Mouse (Mus musculus): ENCODE results near the gene Fndc9. TPM values are rescaled to one million over a fixed set of nuclear protein-coding genes. Genes with fewer than 3 reads are reported as not detected.

Gene Fndc9
- polyA plus RNA-seq, 1 experiment from 2014 or later, result 12.5 TPM

DNA sequence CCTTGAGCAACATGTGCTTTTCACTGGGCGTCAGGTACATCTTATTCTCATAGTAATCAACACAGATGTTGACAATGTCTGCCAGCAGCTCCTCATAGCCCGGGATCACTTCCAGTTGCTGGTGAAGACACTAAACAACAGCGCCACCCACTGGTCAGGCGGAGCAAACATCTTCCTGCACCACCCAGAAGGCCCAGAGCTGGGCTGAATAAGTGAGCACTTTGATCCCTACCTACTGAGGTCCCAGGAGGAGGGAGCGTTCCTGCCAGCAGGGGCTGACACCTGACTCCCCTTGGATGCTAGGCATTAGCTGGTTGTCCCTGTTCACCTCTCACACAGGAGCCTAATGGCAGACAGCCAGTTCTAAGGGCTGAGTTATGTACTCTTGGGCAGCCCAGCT, 41.4 kb downstream of the Fndc9 start:
- H3K4me2 ChIP-seq (ENCODE audit: low read length), result no peak overlapping the region
- no peaks in the 10 kb centered on the region for H3K9me3 ChIP-seq (replicated peaks; ENCODE audit: control insufficient read depth, low read length, poor library complexity, severe bottlenecking)
- no peak overlapping the region for H3K9ac ChIP-seq (ENCODE audit: low read depth, low read length)
- H3K4me3 ChIP-seq (ENCODE audit: low read depth, low read length), result no peak overlapping the region
- no peaks in the 10 kb centered on the region for H3K4me1 ChIP-seq (ENCODE audit: control insufficient read depth, insufficient read depth, low read length)
- no peak overlapping the region for H3K27ac ChIP-seq (ENCODE audit: low read length)
- no peaks in the 10 kb centered on the region for H3K27me3 ChIP-seq (ENCODE audit: control insufficient read depth, insufficient read depth, low read depth, low read length)
- H3K36me3 ChIP-seq (ENCODE audit: control insufficient read depth, insufficient read depth, low read length), result peaks cover 52% of the 10 kb centered on the region
- no peak for ATAC-seq
- WGBS, result 43% methylated on average over 5 of the region's 5 CpGs

DNA sequence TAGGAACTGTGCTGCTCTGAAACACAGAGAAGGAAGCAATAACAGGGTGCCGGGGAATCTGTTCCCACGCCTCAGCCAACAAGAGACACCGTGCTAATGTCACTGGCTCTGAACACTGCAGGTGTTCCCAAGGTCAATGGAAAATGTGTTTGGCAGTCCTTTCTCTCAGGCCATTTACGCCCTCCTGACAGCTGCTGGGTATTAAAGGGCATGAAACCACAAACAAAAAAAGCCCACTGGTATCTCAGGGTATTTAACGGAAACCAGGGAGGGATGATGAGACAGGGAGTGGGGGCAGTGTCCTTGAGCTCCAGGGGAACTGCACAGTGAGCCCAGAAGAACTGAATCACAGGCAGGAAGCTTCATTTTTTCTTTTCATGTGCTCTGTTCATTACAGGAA, 42.8 kb downstream of the Fndc9 start:
- Histone ChIP-seq H3K9me3 (replicated peaks; ENCODE audit: control insufficient read depth, low read length, poor library complexity, severe bottlenecking) (no peaks in the 10 kb centered on the region), H3K27me3 (ENCODE audit: control insufficient read depth, insufficient read depth, low read depth, low read length) (no peaks in the 10 kb centered on the region), H3K4me1 (ENCODE audit: control insufficient read depth, insufficient read depth, low read length) (no peaks in the 10 kb centered on the region), H3K27ac (ENCODE audit: low read length) (no peak overlapping the region), H3K9ac (ENCODE audit: low read depth, low read length) (no peak overlapping the region), H3K4me3 (ENCODE audit: low read depth, low read length) (no peak overlapping the region), H3K36me3 (ENCODE audit: control insufficient read depth, insufficient read depth, low read length) (peaks cover 62% of the 10 kb centered on the region), H3K4me2 (ENCODE audit: low read length) (no peak overlapping the region)
- WGBS, result 57% methylated on average over 5 of the region's 5 CpGs
- ATAC-seq, result no peak

DNA sequence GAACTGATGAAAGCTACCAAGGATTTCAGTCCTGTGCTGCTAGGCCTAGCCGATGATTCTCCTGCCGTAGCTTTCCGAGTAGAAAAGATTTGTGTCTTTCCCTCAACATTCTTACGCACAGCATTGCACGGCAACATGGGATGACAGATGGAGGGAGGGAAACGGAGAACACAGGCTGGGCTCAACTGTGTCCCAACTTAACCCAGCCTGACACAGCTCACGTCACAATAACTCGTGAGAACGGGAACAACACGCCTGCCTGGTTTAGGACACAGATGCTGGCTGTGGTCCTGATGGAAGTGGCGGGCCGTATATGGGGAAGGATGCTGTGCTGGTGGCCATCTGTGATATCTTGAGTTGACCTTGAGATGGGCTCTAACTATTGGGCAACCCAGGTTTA, 43.4 kb downstream of the Fndc9 start:
- 88% methylated on average over 12 of the region's 12 CpGs for WGBS
- Histone ChIP-seq H3K4me3 (ENCODE audit: low read depth, low read length) (no peak overlapping the region), H3K36me3 (ENCODE audit: control insufficient read depth, insufficient read depth, low read length) (peaks cover 65% of the 10 kb centered on the region), H3K4me1 (ENCODE audit: control insufficient read depth, insufficient read depth, low read length) (no peaks in the 10 kb centered on the region), H3K27ac (ENCODE audit: low read length) (no peak overlapping the region), H3K9me3 (replicated peaks; ENCODE audit: control insufficient read depth, low read length, poor library complexity, severe bottlenecking) (no peaks in the 10 kb centered on the region), H3K27me3 (ENCODE audit: control insufficient read depth, insufficient read depth, low read depth, low read length) (no peaks in the 10 kb centered on the region), H3K4me2 (ENCODE audit: low read length) (no peak overlapping the region), H3K9ac (ENCODE audit: low read depth, low read length) (no peak overlapping the region)
- no peak for ATAC-seq

DNA sequence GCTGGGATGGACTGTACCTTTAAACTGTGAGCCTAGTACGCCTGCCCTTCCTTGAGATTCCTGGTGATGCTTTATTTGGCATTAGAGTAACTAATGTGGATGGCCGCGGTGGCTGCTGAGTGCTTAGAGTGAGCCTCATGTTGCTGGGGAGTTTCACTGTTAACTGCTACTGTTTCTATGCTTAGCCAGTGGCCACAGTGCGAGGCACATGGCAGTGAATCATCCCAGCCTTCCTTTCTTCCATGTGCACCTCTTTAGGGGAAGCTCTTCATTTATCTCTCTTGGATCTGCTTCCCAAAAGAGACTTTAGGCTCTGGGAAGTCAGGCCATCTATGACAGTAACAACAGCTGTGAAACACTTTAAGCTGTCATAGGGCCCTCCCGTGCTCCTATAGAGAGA, 47.3 kb downstream of the Fndc9 start:
- Histone ChIP-seq H3K9ac (ENCODE audit: low read depth, low read length) (no peak overlapping the region), H3K4me3 (ENCODE audit: low read depth, low read length) (no peak overlapping the region), H3K36me3 (ENCODE audit: control insufficient read depth, insufficient read depth, low read length) (peaks cover 54% of the 10 kb centered on the region), H3K27me3 (ENCODE audit: control insufficient read depth, insufficient read depth, low read depth, low read length) (no peaks in the 10 kb centered on the region), H3K4me1 (ENCODE audit: control insufficient read depth, insufficient read depth, low read length) (no peaks in the 10 kb centered on the region), H3K4me2 (ENCODE audit: low read length) (no peak overlapping the region), H3K27ac (ENCODE audit: low read length) (no peak overlapping the region), H3K9me3 (replicated peaks; ENCODE audit: control insufficient read depth, low read length, poor library complexity, severe bottlenecking) (no peaks in the 10 kb centered on the region)
- ATAC-seq, result no peak
- WGBS, result 92% methylated on average over 5 of the region's 5 CpGs

DNA sequence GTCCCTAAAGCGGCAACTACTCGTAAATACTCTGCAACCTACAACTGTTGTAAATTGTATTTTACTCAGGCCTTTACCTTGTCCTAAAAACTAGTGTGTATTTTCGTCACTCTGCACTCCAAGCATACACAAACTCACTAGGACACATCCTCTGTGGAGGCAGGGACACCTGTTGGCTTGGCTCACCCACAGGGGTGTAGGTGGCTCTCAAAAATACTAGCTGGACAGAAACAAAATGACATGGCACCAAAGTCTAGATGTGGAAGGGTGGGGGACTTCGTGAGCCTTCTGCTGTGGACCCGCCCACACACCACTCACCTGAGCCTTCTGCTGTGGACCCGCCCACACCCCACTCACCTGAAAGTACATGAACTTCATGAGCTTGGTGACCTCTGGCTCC, 48.5 kb downstream of the Fndc9 start:
- Histone ChIP-seq H3K27me3 (ENCODE audit: control insufficient read depth, insufficient read depth, low read depth, low read length) (no peaks in the 10 kb centered on the region), H3K4me2 (ENCODE audit: low read length) (no peak overlapping the region), H3K4me1 (ENCODE audit: control insufficient read depth, insufficient read depth, low read length) (no peaks in the 10 kb centered on the region), H3K9ac (ENCODE audit: low read depth, low read length) (no peak overlapping the region), H3K27ac (ENCODE audit: low read length) (no peak overlapping the region), H3K36me3 (ENCODE audit: control insufficient read depth, insufficient read depth, low read length) (peaks cover 54% of the 10 kb centered on the region), H3K4me3 (ENCODE audit: low read depth, low read length) (no peak overlapping the region), H3K9me3 (replicated peaks; ENCODE audit: control insufficient read depth, low read length, poor library complexity, severe bottlenecking) (no peaks in the 10 kb centered on the region)
- ATAC-seq, result no peak
- WGBS, result 96% methylated on average over 6 of the region's 6 CpGs

DNA sequence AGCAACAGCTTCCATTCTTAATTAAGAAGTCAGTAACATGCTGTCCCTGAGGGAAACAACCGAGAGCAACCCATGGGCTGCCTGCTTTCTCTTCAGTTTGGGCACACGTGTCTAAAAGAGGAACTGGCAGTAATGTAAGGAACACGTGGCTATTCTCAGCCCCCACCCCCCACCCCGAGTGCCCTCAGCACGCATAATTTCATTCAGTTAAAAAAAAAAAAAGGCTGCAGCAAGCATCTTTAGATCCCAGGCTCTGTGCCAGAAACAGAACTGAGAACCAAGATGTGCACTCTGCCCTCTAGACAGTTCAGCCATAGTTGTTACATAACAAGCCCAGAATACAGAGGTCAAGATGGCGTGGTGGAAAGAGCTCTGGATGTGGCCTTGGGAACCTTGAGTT, 51.5 kb downstream of the Fndc9 start:
- ATAC-seq, result no peak
- Histone ChIP-seq H3K27ac (ENCODE audit: low read length) (no peak overlapping the region), H3K36me3 (ENCODE audit: control insufficient read depth, insufficient read depth, low read length) (peaks cover 41% of the 10 kb centered on the region), H3K27me3 (ENCODE audit: control insufficient read depth, insufficient read depth, low read depth, low read length) (no peaks in the 10 kb centered on the region), H3K4me1 (ENCODE audit: control insufficient read depth, insufficient read depth, low read length) (peaks cover 6% of the 10 kb centered on the region), H3K4me3 (ENCODE audit: low read depth, low read length) (no peak overlapping the region), H3K9ac (ENCODE audit: low read depth, low read length) (no peak overlapping the region), H3K4me2 (ENCODE audit: low read length) (no peak overlapping the region), H3K9me3 (replicated peaks; ENCODE audit: control insufficient read depth, low read length, poor library complexity, severe bottlenecking) (no peaks in the 10 kb centered on the region)
- WGBS, result 34% methylated on average over 6 of the region's 6 CpGs

DNA sequence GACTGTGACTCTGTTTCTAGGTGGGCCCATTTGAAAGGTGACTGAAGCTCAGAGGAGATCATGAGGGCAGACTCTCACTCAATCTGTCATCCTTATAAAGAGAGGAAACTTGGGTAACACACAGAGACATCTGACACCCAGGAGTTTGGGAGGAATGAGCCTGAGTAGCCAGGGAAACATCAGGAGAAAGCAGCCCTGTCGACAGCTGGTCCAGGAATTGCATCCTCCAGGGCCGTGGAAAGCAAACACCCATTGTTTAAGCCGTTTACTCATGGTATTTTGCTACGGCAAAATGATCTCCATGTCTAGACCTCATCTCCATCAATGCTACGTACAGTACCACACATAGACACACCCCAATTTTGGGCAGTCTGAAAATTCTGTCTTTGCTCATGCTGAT, 52.8 kb downstream of the Fndc9 start:
- H3K9ac ChIP-seq (ENCODE audit: low read depth, low read length), result no peak overlapping the region
- no peaks in the 10 kb centered on the region for H3K9me3 ChIP-seq (replicated peaks; ENCODE audit: control insufficient read depth, low read length, poor library complexity, severe bottlenecking)
- H3K4me3 ChIP-seq (ENCODE audit: low read depth, low read length), result no peak overlapping the region
- no peak overlapping the region for H3K27ac ChIP-seq (ENCODE audit: low read length)
- peaks cover 6% of the 10 kb centered on the region for H3K4me1 ChIP-seq (ENCODE audit: control insufficient read depth, insufficient read depth, low read length)
- no peak overlapping the region for H3K4me2 ChIP-seq (ENCODE audit: low read length)
- ATAC-seq, result no peak
- H3K27me3 ChIP-seq (ENCODE audit: control insufficient read depth, insufficient read depth, low read depth, low read length), result no peaks in the 10 kb centered on the region
- 83% methylated on average over 5 of the region's 5 CpGs for WGBS
- H3K36me3 ChIP-seq (ENCODE audit: control insufficient read depth, insufficient read depth, low read length), result peaks cover 29% of the 10 kb centered on the region

DNA sequence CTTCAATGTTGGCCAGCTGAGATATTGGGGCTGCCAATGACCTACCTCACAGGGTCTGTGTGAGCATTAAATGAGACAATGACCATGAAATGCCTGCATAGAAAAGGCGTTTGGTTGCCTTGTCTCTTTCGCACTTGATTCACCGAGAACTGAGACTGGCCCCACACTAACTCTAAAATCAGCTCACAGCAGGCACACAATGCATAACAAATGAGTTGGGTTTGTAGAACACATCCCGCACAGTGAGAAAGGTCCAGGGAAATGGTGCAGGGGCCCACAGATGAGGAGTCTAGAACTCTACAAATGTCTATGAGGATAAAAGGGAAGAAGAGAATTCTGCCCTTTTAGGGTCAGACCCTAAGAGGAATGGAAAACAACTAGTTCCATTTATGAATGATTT, 53.7 kb downstream of the Fndc9 start:
- H3K4me1 ChIP-seq (ENCODE audit: control insufficient read depth, insufficient read depth, low read length), result peaks cover 6% of the 10 kb centered on the region
- 34% methylated on average over 4 of the region's 4 CpGs for WGBS
- no peak overlapping the region for H3K9ac ChIP-seq (ENCODE audit: low read depth, low read length)
- no peak for ATAC-seq
- H3K9me3 ChIP-seq (replicated peaks; ENCODE audit: control insufficient read depth, low read length, poor library complexity, severe bottlenecking), result no peaks in the 10 kb centered on the region
- no peak overlapping the region for H3K4me3 ChIP-seq (ENCODE audit: low read depth, low read length)
- H3K36me3 ChIP-seq (ENCODE audit: control insufficient read depth, insufficient read depth, low read length), result peaks cover 19% of the 10 kb centered on the region
- no peaks in the 10 kb centered on the region for H3K27me3 ChIP-seq (ENCODE audit: control insufficient read depth, insufficient read depth, low read depth, low read length)
- no peak overlapping the region for H3K4me2 ChIP-seq (ENCODE audit: low read length)
- H3K27ac ChIP-seq (ENCODE audit: low read length), result no peak overlapping the region
